8 mouse cellular contexts compared by ENCODE assay signal in genomic region chr9:111289832-111290339, GRCm38 (mm10). TPM values are rescaled to one million over a fixed set of nuclear protein-coding genes. Genes with fewer than 3 reads are reported as not detected.
A peak's percentile ranks its signal among the peaks of the same experiment; 100 is the strongest.
DNase-seq lines count a peak whose midpoint lies in the region; ATAC-seq lines count a peak whose summit lies in the region.

No protein-coding gene starts in this region.

- H3K9ac ChIP-seq in hindbrain, embryonic 13.5 days, result no peak overlapping the region

- no peaks in the 10 kb centered on the region for H3K27me3 ChIP-seq in hindbrain, embryonic 13.5 days

- peak; percentile 87 for DNase-seq in NIH3T3 (ENCODE audit: low read depth)
- peak; percentile 91 to 95 for DNase-seq in cerebellum, postnatal 10 days
- DNase-seq in frontal cortex, postnatal 14 days (ENCODE audit: low spot score in 2 of 2), result peak; percentile 82 to 89
- DNase-seq in layer of hippocampus, postnatal 25 days (ENCODE audit: extremely low spot score in 1 of 2, low spot score in 1 of 2), result peak; percentile 96 to 99
- peak; percentile 89 for DNase-seq in lung, postnatal 14 days
- DNase-seq in ovary, postnatal 36 days (ENCODE audit: low spot score), result peak; percentile 90
- peak; percentile 87 for DNase-seq in thymus, postnatal 14 days

- H3K4me3 ChIP-seq in hindbrain, embryonic 13.5 days, result no peak overlapping the region

- 17% methylated on average over 21 of the region's 21 CpGs for WGBS in hindbrain, embryonic 13.5 days

- H3K4me2 ChIP-seq in hindbrain, embryonic 13.5 days, result no peak overlapping the region

- H3K36me3 ChIP-seq in hindbrain, embryonic 13.5 days, result no peaks in the 10 kb centered on the region

- H3K9me3 ChIP-seq in hindbrain, embryonic 13.5 days, result no peaks in the 10 kb centered on the region

- H3K4me1 ChIP-seq in hindbrain, embryonic 13.5 days (replicated peaks), result peaks cover 21% of the 10 kb centered on the region

- ATAC-seq in hindbrain, embryonic 13.5 days (ENCODE audit: low FRiP score), result peak; percentile 58; the same call in 1 of the 2 replicates

- H3K27ac ChIP-seq in hindbrain, embryonic 13.5 days, result no peak overlapping the region

RNA-seq across cellular contexts. Expression of gene Epm2aip1, which starts 18.2 kb away (rescaled TPM):
- 46.2 and 47.4 TPM in 2 replicates for polyA plus RNA-seq in hindbrain, embryonic 13.5 days (2015; fragmentation: Nextera tagmentation; extraction: Ambion mirVana)
- total RNA-seq in layer of hippocampus, postnatal 25 days (2021), result 10 to 100 TPM; 75.0 to 75.5 TPM

RNA-seq across cellular contexts. Expression of gene Mlh1, which starts 18.3 kb away (rescaled TPM):
- polyA plus RNA-seq in hindbrain, embryonic 13.5 days (2015; fragmentation: Nextera tagmentation; extraction: Ambion mirVana), result 29.9 and 31.3 TPM in 2 replicates
- total RNA-seq in layer of hippocampus, postnatal 25 days (2021), result 10 to 100 TPM; 14.5 to 19.6 TPM

RNA-seq across cellular contexts. Expression of gene Trank1, which starts 21.7 kb away (rescaled TPM):
- polyA plus RNA-seq in hindbrain, embryonic 13.5 days (2015; fragmentation: Nextera tagmentation; extraction: Ambion mirVana), result 4.3 TPM in 2 replicates
- 100 to 1,000 TPM; 159 to 197 TPM for total RNA-seq in layer of hippocampus, postnatal 25 days (2021)
